Mouse (Mus musculus) kidney, embryonic 14.5 days (tissue): Measurements from ENCODE around the gene Hivep1. TPM values are rescaled to one million over a fixed set of nuclear protein-coding genes. Genes with fewer than 3 reads are reported as not detected.

ENCODE experiments used
- ATAC-seq: fragments of 200-750 bp; cut with Nextera tagmentation; 2 replicates; pipeline ENCODE4 v1.8.0; 2017; ENCODE audit warnings: moderate number of reproducible peaks, mild to moderate bottlenecking, moderate TSS enrichment, moderate library complexity; ENCODE audit not compliant: low FRiP score, low TSS enrichment
- H3K27ac ChIP-seq: fragments of 300-500 bp; sonication (generic); 2 replicates; pipeline ENCODE4 v1.5.1; 2014; ENCODE audit warnings: low read depth, mild to moderate bottlenecking, low read length, moderate library complexity, mixed read lengths
- H3K27me3 ChIP-seq: fragments of 300-500 bp; sonication (generic); 2 replicates; pipeline ENCODE4 v1.6.1; 2014; ENCODE audit warnings: mild to moderate bottlenecking, low read length; ENCODE audit not compliant: control insufficient read depth, insufficient read depth
- H3K36me3 ChIP-seq: fragments of 300-500 bp; sonication (generic); 2 replicates; pipeline ENCODE4 v1.6.1; 2014; ENCODE audit warnings: low read length, mixed read lengths; ENCODE audit not compliant: control insufficient read depth, insufficient read depth
- H3K4me1 ChIP-seq: fragments of 300-500 bp; sonication (generic); 2 replicates; pipeline ENCODE4 v1.6.1; 2014; ENCODE audit warnings: low read length, mixed read lengths; ENCODE audit not compliant: control insufficient read depth, insufficient read depth
- H3K4me2 ChIP-seq: fragments of 300-500 bp; sonication (generic); replicated peaks from 2 replicates; pipeline ENCODE4 v1.6.1; 2014; ENCODE audit warnings: low read depth, mild to moderate bottlenecking, low read length
- H3K4me3 ChIP-seq: fragments of 300-500 bp; sonication (generic); 2 replicates; pipeline ENCODE4 v1.5.1; 2014; ENCODE audit warnings: mild to moderate bottlenecking, low read length
- H3K9ac ChIP-seq: fragments of 300-500 bp; sonication (generic); 2 replicates; pipeline ENCODE4 v1.6.1; 2014; ENCODE audit warnings: low read depth, mild to moderate bottlenecking, low read length, moderate library complexity
- H3K9me3 ChIP-seq: fragments of 300-500 bp; sonication (generic); 2 replicates; pipeline ENCODE4 v1.6.1; 2016; ENCODE audit warnings: low read length; ENCODE audit not compliant: control insufficient read depth
- WGBS: fragments of 180-500 bp; shearing (Covaris S2); extraction: QIAGEN DNeasy Blood & Tissue Kit; methylation state at CpG from one replicate; pipeline ENCODE4 v1.1.7; 2014; 5-methylcytosine and 5-hydroxymethylcytosine counted together
- polyA plus RNA-seq: library from polyadenylated mRNA; unstranded; fragments of >200 nt; fragmentation: Nextera tagmentation; extraction: Ambion mirVana; gene quantifications from 2 replicates; pipeline ENCODE4 v1.2.1, GENCODE M21; 2014

The Hivep1 gene
- polyA plus RNA-seq, 1 experiment from 2014 or later, result 16.1 TPM

- Histone ChIP-seq H3K4me2 (no peak overlapping the region), H3K36me3 (no peaks in the 10 kb centered on the region), H3K27me3 (no peaks in the 10 kb centered on the region), H3K9me3 (0 out of 2 replicates have a peak, but pooled peaks cover 3% of the 10 kb centered on the region), H3K27ac (no peak overlapping the region), H3K4me3 (no peak overlapping the region), H3K4me1 (no peaks in the 10 kb centered on the region), H3K9ac (no peak overlapping the region)
- ATAC-seq, result no peak
- WGBS, result 96% methylated on average over 2 of the region's 2 CpGs
Observed at GRCm38 (mm10) chr13:42197656-42198055, 145.8 kb downstream of the Hivep1 start.

DNA sequence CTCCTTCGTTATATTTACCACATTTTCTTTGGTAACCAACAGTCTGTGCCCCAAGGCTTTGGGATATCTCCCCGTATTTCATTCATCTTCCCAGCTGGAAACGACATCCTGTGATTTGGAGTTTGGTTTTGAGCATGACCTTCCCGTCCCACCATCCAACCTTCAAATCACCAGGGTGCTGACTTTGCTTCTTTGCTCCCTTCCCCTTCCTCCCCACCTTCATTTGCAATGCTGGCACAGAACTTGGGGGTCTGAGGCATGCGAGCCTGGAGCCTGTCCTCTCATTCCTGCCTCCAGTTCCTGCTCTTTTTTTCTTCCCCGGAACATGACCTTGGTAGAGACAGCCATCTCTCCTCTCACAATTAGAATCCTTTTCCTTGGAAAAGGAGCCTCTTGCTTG is 161.7 kb downstream of the Hivep1 start:
- no peak overlapping the region for H3K4me3 ChIP-seq
- no peak overlapping the region for H3K4me2 ChIP-seq
- no peaks in the 10 kb centered on the region for H3K4me1 ChIP-seq
- no peaks in the 10 kb centered on the region for H3K27me3 ChIP-seq
- no peaks in the 10 kb centered on the region for H3K9me3 ChIP-seq
- WGBS, result 86% methylated on average over 6 of the region's 6 CpGs
- no peak overlapping the region for H3K27ac ChIP-seq
- H3K9ac ChIP-seq, result no peak overlapping the region
- no peaks in the 10 kb centered on the region for H3K36me3 ChIP-seq
- ATAC-seq, result no peak

GRCm38 (mm10) chr13:42222401-42222800 is 170.6 kb downstream of the Hivep1 start:
- ATAC-seq, result no peak
- Histone ChIP-seq H3K4me2 (no peak overlapping the region), H3K9ac (no peak overlapping the region), H3K27ac (no peak overlapping the region), H3K27me3 (no peaks in the 10 kb centered on the region), H3K4me1 (no peaks in the 10 kb centered on the region), H3K36me3 (no peaks in the 10 kb centered on the region), H3K9me3 (no peaks in the 10 kb centered on the region), H3K4me3 (no peak overlapping the region)
- 88% methylated on average over 7 of the region's 7 CpGs for WGBS

- Histone ChIP-seq H3K4me1 (no peaks in the 10 kb centered on the region), H3K4me3 (no peak overlapping the region), H3K27ac (no peak overlapping the region), H3K9ac (no peak overlapping the region), H3K27me3 (no peaks in the 10 kb centered on the region), H3K9me3 (no peaks in the 10 kb centered on the region), H3K4me2 (no peak overlapping the region), H3K36me3 (no peaks in the 10 kb centered on the region)
- WGBS, result 91% methylated on average over 10 of the region's 10 CpGs
- no peak for ATAC-seq
Observed at GRCm38 (mm10) chr13:42228849-42229248, 177.0 kb downstream of the Hivep1 start.

GRCm38 (mm10) chr13:42233741-42234419 is 182.1 kb downstream of the Hivep1 start:
- Histone ChIP-seq H3K9me3 (no peaks in the 10 kb centered on the region), H3K4me1 (no peaks in the 10 kb centered on the region), H3K27ac (no peak overlapping the region), H3K4me2 (no peak overlapping the region), H3K36me3 (no peaks in the 10 kb centered on the region), H3K9ac (no peak overlapping the region), H3K27me3 (no peaks in the 10 kb centered on the region), H3K4me3 (no peak overlapping the region)
- WGBS, result 68% methylated on average over 9 of the region's 9 CpGs
- no peak for ATAC-seq

GRCm38 (mm10) chr13:42238520-42238919 is 186.7 kb downstream of the Hivep1 start:
- H3K4me2 ChIP-seq, result no peak overlapping the region
- H3K27ac ChIP-seq, result no peak overlapping the region
- no peaks in the 10 kb centered on the region for H3K36me3 ChIP-seq
- H3K4me1 ChIP-seq, result no peaks in the 10 kb centered on the region
- WGBS, result 89% methylated on average over 3 of the region's 3 CpGs
- no peaks in the 10 kb centered on the region for H3K27me3 ChIP-seq
- no peak overlapping the region for H3K9ac ChIP-seq
- ATAC-seq, result no peak
- H3K4me3 ChIP-seq, result no peak overlapping the region
- no peaks in the 10 kb centered on the region for H3K9me3 ChIP-seq

GRCm38 (mm10) chr13:42242131-42242530 is 190.3 kb downstream of the Hivep1 start:
- Histone ChIP-seq H3K36me3 (no peaks in the 10 kb centered on the region), H3K9me3 (no peaks in the 10 kb centered on the region), H3K27me3 (no peaks in the 10 kb centered on the region), H3K4me1 (no peaks in the 10 kb centered on the region), H3K4me2 (no peak overlapping the region), H3K27ac (no peak overlapping the region), H3K4me3 (no peak overlapping the region), H3K9ac (no peak overlapping the region)
- ATAC-seq, result no peak
- WGBS, result 40% methylated on average over 3 of the region's 3 CpGs

Other genes with a start within 250 kb of the Hivep1 start
- gene Adtrp, start 204.3 kb upstream of the Hivep1 start, polyA plus RNA-seq, result 0.23 and 0.67 TPM in 2 replicates
- gene Edn1, start 249.5 kb downstream of the Hivep1 start, polyA plus RNA-seq, result 2.0 and 2.1 TPM in 2 replicates